In the genomic region with DNA sequence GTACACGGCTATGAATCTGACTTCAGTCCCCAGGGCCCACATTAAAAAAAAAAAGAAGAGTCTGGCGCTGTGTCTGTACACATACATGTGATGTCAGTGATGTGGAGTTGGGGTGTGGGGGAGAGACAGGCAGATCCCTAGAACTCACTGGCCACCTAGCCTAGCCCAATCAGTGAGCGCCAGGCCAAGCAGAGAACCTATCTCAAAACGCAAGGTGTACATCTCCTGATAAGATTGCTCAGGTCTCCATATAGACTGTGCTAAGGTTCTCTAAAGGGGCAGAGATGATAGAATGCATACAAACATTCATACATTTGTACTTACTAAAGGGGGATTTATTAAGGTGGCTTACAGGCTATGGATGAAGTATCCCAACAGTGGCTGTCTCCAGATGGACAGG, we compare ENCODE assay signal across 24 mouse cellular contexts.
A peak's percentile ranks its signal among the peaks of the same experiment; 100 is the strongest.
DNase-seq lines count a peak whose midpoint lies in the region; ATAC-seq and TF ChIP-seq lines count a peak whose summit lies in the region.
"Had no signal": no experiment of that assay in that cellular context is flagged by ENCODE, and none has a peak within 500 bp of the region (broad histone marks: within the 10 kb centered on the region; RNA-seq: fewer than 3 reads in every experiment).

No protein-coding gene starts in this region.

- H3K4me2 ChIP-seq in liver, embryonic 13.5 days = no peak overlapping the region
- H3K4me2 ChIP-seq in liver, embryonic 11.5 days = no peak overlapping the region
- H3K4me2 ChIP-seq: embryonic facial prominence, embryonic 12.5 days; embryonic facial prominence, embryonic 15.5 days; forebrain, embryonic 12.5 days; forebrain, embryonic 15.5 days; heart, embryonic 13.5 days; hindbrain, embryonic 12.5 days; hindbrain, embryonic 15.5 days had no signal

- H3K4me1 ChIP-seq in liver, embryonic 13.5 days (replicated peaks) = no peaks in the 10 kb centered on the region
- H3K4me1 ChIP-seq in liver, embryonic 11.5 days (replicated peaks; ENCODE audit: control insufficient read depth, insufficient read depth, low read length) = no peaks in the 10 kb centered on the region
- H3K4me1 ChIP-seq: embryonic facial prominence, embryonic 12.5 days; embryonic facial prominence, embryonic 15.5 days; forebrain, embryonic 12.5 days; forebrain, embryonic 15.5 days; hindbrain, embryonic 12.5 days; hindbrain, embryonic 15.5 days had no signal

- no peak overlapping the region for H3K4me3 ChIP-seq in liver, embryonic 13.5 days (replicated peaks)
- no peak overlapping the region for H3K4me3 ChIP-seq in liver, embryonic 11.5 days (ENCODE audit: low read depth, low read length)
- H3K4me3 ChIP-seq in left cerebral cortex, adult 2 months = no peak overlapping the region
- H3K4me3 ChIP-seq: embryonic facial prominence, embryonic 12.5 days; embryonic facial prominence, embryonic 15.5 days; forebrain, embryonic 12.5 days; forebrain, embryonic 15.5 days; heart, embryonic 13.5 days; hindbrain, embryonic 12.5 days; hindbrain, embryonic 15.5 days had no signal

- no peak overlapping the region for H3K9ac ChIP-seq in liver, embryonic 13.5 days
- H3K9ac ChIP-seq in liver, embryonic 11.5 days (ENCODE audit: low read depth, low read length) = no peak overlapping the region
- H3K9ac ChIP-seq: embryonic facial prominence, embryonic 12.5 days; embryonic facial prominence, embryonic 15.5 days; forebrain, embryonic 12.5 days; forebrain, embryonic 15.5 days; heart, embryonic 13.5 days; hindbrain, embryonic 12.5 days; hindbrain, embryonic 15.5 days had no signal

- peak; percentile 24 for DNase-seq in heart, adult 11 months
- no peak for DNase-seq in heart, adult 8-10 months (ENCODE audit: low spot score)
- DNase-seq in liver, embryonic 13.5 days = no peak
- no peak for DNase-seq in liver, embryonic 11.5 days (ENCODE audit: low spot score)
- no peak for DNase-seq in kidney, postnatal 14 days
- DNase-seq in left cerebral cortex, adult 2 months (ENCODE audit: extremely low spot score in 1 of 2, low spot score in 2 of 2) = no peak
- DNase-seq: adrenal gland, postnatal 10 days; adrenal gland, postnatal 36 days; cerebellum, adult 11 months; cerebellum, adult 2 months; cerebellum, adult 9-11 months; cerebellum, postnatal 25 days; gastrocnemius, postnatal 25 days; heart, postnatal 14 days; heart, postnatal 4 days had no signal

- H3K9me3 ChIP-seq in liver, embryonic 13.5 days (replicated peaks) = no peaks in the 10 kb centered on the region
- H3K9me3 ChIP-seq in liver, embryonic 11.5 days (ENCODE audit: control insufficient read depth, low read length) = no peaks in the 10 kb centered on the region
- H3K9me3 ChIP-seq: embryonic facial prominence, embryonic 12.5 days; embryonic facial prominence, embryonic 15.5 days; forebrain, embryonic 12.5 days; forebrain, embryonic 15.5 days; heart, embryonic 13.5 days; hindbrain, embryonic 12.5 days; hindbrain, embryonic 15.5 days had no signal

- TF ChIP-seq CTCF in left cerebral cortex, adult 2 months (IDR thresholded peaks at IDR 0.05) = no peak

- H3K27me3 ChIP-seq in liver, embryonic 13.5 days = no peaks in the 10 kb centered on the region
- H3K27me3 ChIP-seq in liver, embryonic 11.5 days (replicated peaks; ENCODE audit: control insufficient read depth, insufficient read depth, low read length) = no peaks in the 10 kb centered on the region
- H3K27me3 ChIP-seq: embryonic facial prominence, embryonic 12.5 days; embryonic facial prominence, embryonic 15.5 days; forebrain, embryonic 12.5 days; forebrain, embryonic 15.5 days; heart, embryonic 13.5 days; hindbrain, embryonic 12.5 days; hindbrain, embryonic 15.5 days; Patski had no signal

- H3K27ac ChIP-seq in liver, embryonic 13.5 days = no peak overlapping the region
- H3K27ac ChIP-seq in liver, embryonic 11.5 days (ENCODE audit: low read depth, low read length) = no peak overlapping the region
- H3K27ac ChIP-seq in left cerebral cortex, adult 2 months = no peak overlapping the region
- H3K27ac ChIP-seq: embryonic facial prominence, embryonic 12.5 days; embryonic facial prominence, embryonic 15.5 days; forebrain, embryonic 12.5 days; forebrain, embryonic 15.5 days; heart, embryonic 13.5 days; hindbrain, embryonic 12.5 days; hindbrain, embryonic 15.5 days had no signal

- WGBS in liver, embryonic 13.5 days (ENCODE audit: insufficient replicate concordance) = 65% methylated on average over 4 of the region's 4 CpGs
- WGBS in liver, embryonic 11.5 days = 79% methylated on average over 4 of the region's 4 CpGs

- intact Hi-C loops in left cerebral cortex, adult 2 months (cut with DNase I) = no loop called here

- 0 out of 2 replicates have a peak, but pooled peaks have one; percentile 34 for ATAC-seq in liver, embryonic 13.5 days (ENCODE audit: low read depth)
- no peak for ATAC-seq in liver, embryonic 11.5 days (replicated peaks; ENCODE audit: low FRiP score)
- peak; percentile 48; the same call in 1 of the 2 replicates for ATAC-seq in erythroid progenitor cell, adult 5-6 weeks (replicated peaks; ENCODE audit: low FRiP score, poor library complexity, severe bottlenecking)
- ATAC-seq: forebrain, embryonic 15.5 days; Patski had no signal

- no peaks in the 10 kb centered on the region for H3K36me3 ChIP-seq in liver, embryonic 13.5 days
- H3K36me3 ChIP-seq in liver, embryonic 11.5 days (ENCODE audit: control insufficient read depth, insufficient read depth, low read length) = no peaks in the 10 kb centered on the region
- H3K36me3 ChIP-seq: embryonic facial prominence, embryonic 12.5 days; embryonic facial prominence, embryonic 15.5 days; forebrain, embryonic 12.5 days; forebrain, embryonic 15.5 days; heart, embryonic 13.5 days; hindbrain, embryonic 12.5 days; hindbrain, embryonic 15.5 days had no signal
